Mouse (Mus musculus): ENCODE data around the gene Chka. TPM values are rescaled to one million over a fixed set of nuclear protein-coding genes. Genes with fewer than 3 reads are reported as not detected.

The Chka gene
- 19.4 and 20.0 TPM in 2 replicates for polyA plus RNA-seq (2021; fragmentation: Nextera tagmentation)
- long read RNA-seq, experiment 1, transcript Chka-202 (11 exons, 2,549 nt), result minor isoform, 10 of 58 reads
- long read RNA-seq, experiment 1, transcript Chka-201 (12 exons, 2,319 nt), result major isoform, 37 of 58 reads
- long read RNA-seq, experiment 1, partial matches to known transcripts, result 7 of 58 reads
- long read RNA-seq, experiment 1, other reads (novel, unspliced or antisense), result 3 of 58 reads
- long read RNA-seq, experiment 2, transcript Chka-214 (2 exons, 3,605 nt), result minor isoform, 27 of 257 reads
- long read RNA-seq, experiment 2, transcript Chka-201 (12 exons, 2,319 nt), result major isoform, 151 of 257 reads
- long read RNA-seq, experiment 2, transcript Chka-202 (11 exons, 2,549 nt), result minor isoform, 37 of 257 reads
- long read RNA-seq, experiment 2, partial matches to known transcripts, result 7 of 257 reads
- long read RNA-seq, experiment 2, other reads (novel, unspliced or antisense), result 29 of 257 reads

GRCm38 (mm10) chr19:3851502-3851962 is at the start of gene Chka:
TSS of gene Chka (plus strand) at chr19:3851773.

GRCm38 (mm10) chr19:3906795-3907786 is 55.5 kb downstream of the Chka start, which contains the start of gene Tcirg1:
TSS of gene Tcirg1 (minus strand) at chr19:3907133.

GRCm38 (mm10) chr19:3912337-3913204 is 61.0 kb downstream of the Chka start, which contains the start of gene Ndufs8:
TSS of gene Ndufs8 (minus strand) at chr19:3912774.

GRCm38 (mm10) chr19:3929211-3929941 is 77.8 kb downstream of the Chka start, which contains the start of gene Aldh3b1:
TSS of gene Aldh3b1 (minus strand) at chr19:3929808.

GRCm38 (mm10) chr19:3935032-3935895 is 83.7 kb downstream of the Chka start, which contains the start of gene Unc93b1:
TSS of gene Unc93b1 (plus strand) at chr19:3935186.

Other genes with a start within 250 kb of the Chka start
- 3.7 and 5.0 TPM in 2 replicates for gene Lrp5, start 165.2 kb upstream of the Chka start, polyA plus RNA-seq (2021; fragmentation: Nextera tagmentation)
- gene 1810055G02Rik, start 143.5 kb upstream of the Chka start, polyA plus RNA-seq (2021; fragmentation: Nextera tagmentation), result 21.9 and 23.4 TPM in 2 replicates
- gene Kmt5b, start 84.4 kb upstream of the Chka start, polyA plus RNA-seq (2021; fragmentation: Nextera tagmentation), result 8.6 and 9.5 TPM in 2 replicates
- 3.9 and 4.3 TPM in 2 replicates for gene Tcirg1, start 55.4 kb downstream of the Chka start, polyA plus RNA-seq (2021; fragmentation: Nextera tagmentation)
- gene Ndufs8, start 61.0 kb downstream of the Chka start, polyA plus RNA-seq (2021; fragmentation: Nextera tagmentation), result 575 and 594 TPM in 2 replicates
- 7.0 and 8.7 TPM in 2 replicates for gene Aldh3b1, start 78.0 kb downstream of the Chka start, polyA plus RNA-seq (2021; fragmentation: Nextera tagmentation)
- 25.0 and 27.9 TPM in 2 replicates for gene Unc93b1, start 83.4 kb downstream of the Chka start, polyA plus RNA-seq (2021; fragmentation: Nextera tagmentation)
- gene Aldh3b3, start 106.9 kb downstream of the Chka start, polyA plus RNA-seq (2021; fragmentation: Nextera tagmentation), result not detected in 2 replicates
- 2.3 and 2.5 TPM in 2 replicates for gene Aldh3b2, start 120.6 kb downstream of the Chka start, polyA plus RNA-seq (2021; fragmentation: Nextera tagmentation)
- gene Acy3, start 134.8 kb downstream of the Chka start, polyA plus RNA-seq (2021; fragmentation: Nextera tagmentation), result 2.2 and 3.3 TPM in 2 replicates
- 0.10 TPM in 1 of 2 replicates, not detected in the other for gene Tbx10, start 141.0 kb downstream of the Chka start, polyA plus RNA-seq (2021; fragmentation: Nextera tagmentation)
- 22.0 and 24.3 TPM in 2 replicates for gene Nudt8, start 148.8 kb downstream of the Chka start, polyA plus RNA-seq (2021; fragmentation: Nextera tagmentation)
- gene Gm49405, start 148.9 kb downstream of the Chka start, polyA plus RNA-seq (2021; fragmentation: Nextera tagmentation), result 0.09 and 0.10 TPM in 2 replicates
- gene Doc2g, start 151.5 kb downstream of the Chka start, polyA plus RNA-seq (2021; fragmentation: Nextera tagmentation), result 2.8 and 2.9 TPM in 2 replicates
- gene Ndufv1, start 161.0 kb downstream of the Chka start, polyA plus RNA-seq (2021; fragmentation: Nextera tagmentation), result 448 and 464 TPM in 2 replicates
- 1,221 and 1,279 TPM in 2 replicates for gene Gstp1, start 186.2 kb downstream of the Chka start, polyA plus RNA-seq (2021; fragmentation: Nextera tagmentation)
- gene Gstp2, start 194.2 kb downstream of the Chka start, polyA plus RNA-seq (2021; fragmentation: Nextera tagmentation), result 2.1 and 2.8 TPM in 2 replicates
- gene Gstp3, start 207.8 kb downstream of the Chka start, polyA plus RNA-seq (2021; fragmentation: Nextera tagmentation), result not detected in 2 replicates
- not detected in 2 replicates for gene Cabp2, start 229.8 kb downstream of the Chka start, polyA plus RNA-seq (2021; fragmentation: Nextera tagmentation)
- gene Cdk2ap2, start 245.4 kb downstream of the Chka start, polyA plus RNA-seq (2021; fragmentation: Nextera tagmentation), result 59.8 and 62.1 TPM in 2 replicates
- gene Pitpnm1, start 248.2 kb downstream of the Chka start, polyA plus RNA-seq (2021; fragmentation: Nextera tagmentation), result 52.0 and 59.9 TPM in 2 replicates

All from layer of hippocampus, adult 6 months (tissue).